Mouse (Mus musculus): ENCODE data around the gene Lmod3.

- TF ChIP-seq CTCF (IDR thresholded peaks at IDR 0.05) = no peak
- TF ChIP-seq EP300 (IDR thresholded peaks at IDR 0.05; ENCODE audit: insufficient read depth, low read depth, low read length) = no peak
Observed at GRCm38 (mm10) chr6:97222931-97223467, 29.6 kb downstream of the Lmod3 start.

All from heart, adult 2 months (tissue).